Mouse (Mus musculus) bone marrow macrophage, adult 2 months (primary cell): Measurements from ENCODE around the gene Trpc5os.

Source experiments
- CTCF ChIP-seq: IDR thresholded peaks from 2 replicates; pipeline ENCODE4 v1.5.1; 2012; ENCODE audit warnings: low read depth, mild to moderate bottlenecking, low read length, moderate library complexity
- POLR2A ChIP-seq: IDR thresholded peaks from 2 replicates; pipeline ENCODE4 v1.6.1; 2012; ENCODE audit warnings: mild to moderate bottlenecking, low read depth, low read length, borderline replicate concordance

GRCm38 (mm10) chrX:144421091-144421490, 35.3 kb upstream of the Trpc5os start:
- no peak for TF ChIP-seq POLR2A
- no peak for TF ChIP-seq CTCF
